Mouse (Mus musculus) midbrain, postnatal 0 days (tissue): ENCODE results near the gene Anks1. TPM values are rescaled to one million over a fixed set of nuclear protein-coding genes. Genes with fewer than 3 reads are reported as not detected.

Source experiments
- ATAC-seq: fragments of 200-750 bp; cut with Nextera tagmentation; 2 replicates; pipeline ENCODE4 v1.8.0; 2017; ENCODE audit warnings: moderate number of reproducible peaks, mild to moderate bottlenecking, moderate TSS enrichment, moderate library complexity; ENCODE audit not compliant: low FRiP score
- DNase-seq: peaks from one replicate; pipeline ENCODE4 v3.0.0-alpha.2; 2015; ENCODE audit warnings: low spot score
- H3K27ac ChIP-seq: fragments of 300-500 bp; sonication (generic); 2 replicates; pipeline ENCODE4 v1.5.1; 2014; ENCODE audit warnings: low read depth, mild to moderate bottlenecking, low read length, mixed read lengths
- H3K27me3 ChIP-seq: fragments of 300-500 bp; sonication (generic); 2 replicates; pipeline ENCODE4 v1.6.1; 2014; ENCODE audit warnings: low read length, control low read depth, mixed read lengths; ENCODE audit not compliant: insufficient read depth
- H3K36me3 ChIP-seq: fragments of 300-500 bp; sonication (generic); 2 replicates; pipeline ENCODE4 v1.6.1; 2014; ENCODE audit warnings: low read length, control low read depth, mixed read lengths; ENCODE audit not compliant: insufficient read depth
- H3K4me1 ChIP-seq: fragments of 300-500 bp; sonication (generic); 2 replicates; pipeline ENCODE4 v1.6.1; 2014; ENCODE audit warnings: mild to moderate bottlenecking, control low read depth, antibody characterized with exemption, low read length, mixed read lengths; ENCODE audit not compliant: insufficient read depth
- H3K4me2 ChIP-seq: fragments of 300-500 bp; sonication (generic); 2 replicates; pipeline ENCODE4 v1.6.1; 2014; ENCODE audit warnings: low read depth, mild to moderate bottlenecking, low read length, mixed read lengths; ENCODE audit not compliant: poor library complexity, severe bottlenecking
- H3K4me3 ChIP-seq: fragments of 300-500 bp; sonication (generic); 2 replicates; pipeline ENCODE4 v1.5.1; 2014; ENCODE audit warnings: low read depth, mild to moderate bottlenecking, low read length, moderate library complexity
- H3K9ac ChIP-seq: fragments of 300-500 bp; sonication (generic); replicated peaks from 2 replicates; pipeline ENCODE4 v1.6.1; 2014; ENCODE audit warnings: mild to moderate bottlenecking, low read length, moderate library complexity, mixed read lengths; ENCODE audit not compliant: poor library complexity, severe bottlenecking
- H3K9me3 ChIP-seq: fragments of 300-500 bp; sonication (generic); 2 replicates; pipeline ENCODE4 v1.6.1; 2016; ENCODE audit warnings: low read length, control low read depth
- CTCF ChIP-seq: IDR thresholded peaks from 2 replicates; pipeline ENCODE4 v1.5.1; 2016; ENCODE audit warnings: antibody characterized with exemption, mild to moderate bottlenecking
- WGBS: fragments of 180-500 bp; shearing (Covaris S2); extraction: QIAGEN DNeasy Blood & Tissue Kit; methylation state at CpG from one replicate; pipeline ENCODE4 v1.1.7; 2014; 5-methylcytosine and 5-hydroxymethylcytosine counted together
- polyA plus RNA-seq: library from polyadenylated mRNA; unstranded; fragments of >200 nt; fragmentation: Nextera tagmentation; extraction: Ambion mirVana; gene quantifications from 2 replicates; pipeline ENCODE4 v1.2.1, GENCODE M21; 2015
- total RNA-seq: library from RNA; depleted of rRNA; stranded (reverse); fragments of >200 nt; gene quantifications from 2 replicates; pipeline ENCODE4 v1.2.3, GENCODE M21; 2014

The Anks1 gene
- total and polyA plus RNA-seq, 2 experiments from 2014 or later: 44.1 to 109 TPM

- H3K9ac ChIP-seq: no peak overlapping the region
- peaks cover 13% of the 10 kb centered on the region; the same call in 1 of the 2 replicates for H3K4me1 ChIP-seq
- no peaks in the 10 kb centered on the region for H3K9me3 ChIP-seq
- H3K27ac ChIP-seq: peak overlapping the region; percentile 4; the same call in 1 of the 2 replicates
- no peak for DNase-seq
- 35% methylated on average over 11 of the region's 11 CpGs for WGBS
- H3K4me3 ChIP-seq: no peak overlapping the region
- no peak for ATAC-seq
- no peaks in the 10 kb centered on the region for H3K27me3 ChIP-seq
- H3K4me2 ChIP-seq: no peak overlapping the region
- H3K36me3 ChIP-seq: no peaks in the 10 kb centered on the region
- TF ChIP-seq CTCF: no peak
Measured at GRCm38 (mm10) chr17:28018776-28019175, 109.7 kb downstream of the Anks1 start.

GRCm38 (mm10) chr17:28019785-28020696 is 110.9 kb downstream of the Anks1 start:
- Histone ChIP-seq H3K4me2 (no peak overlapping the region), H3K4me3 (no peak overlapping the region), H3K9me3 (no peaks in the 10 kb centered on the region), H3K36me3 (no peaks in the 10 kb centered on the region), H3K27me3 (no peaks in the 10 kb centered on the region), H3K9ac (no peak overlapping the region), H3K4me1 (peaks cover 13% of the 10 kb centered on the region; the same call in 1 of the 2 replicates), H3K27ac (no peak overlapping the region)
- TF ChIP-seq CTCF: no peak
- 73% methylated on average over 20 of the region's 21 CpGs for WGBS
- DNase-seq (no peak), ATAC-seq (no peak)

GRCm38 (mm10) chr17:28021911-28022310 is 112.8 kb downstream of the Anks1 start:
- Histone ChIP-seq H3K4me2 (no peak overlapping the region), H3K4me3 (no peak overlapping the region)
- TF ChIP-seq CTCF: no peak

GRCm38 (mm10) chr17:28022854-28023655 is 113.9 kb downstream of the Anks1 start:
- DNase-seq: no peak
- peaks cover 14% of the 10 kb centered on the region for H3K4me1 ChIP-seq
- no peak for TF ChIP-seq CTCF

More at GRCm38 (mm10) chr17:28021911-28022310, 112.8 kb downstream of the Anks1 start:
- 49% methylated on average over 10 of the region's 10 CpGs for WGBS
- 0 out of 2 replicates have a peak, but pooled peaks have one; percentile 25 for ATAC-seq
- DNase-seq: peak; percentile 69
- H3K4me1 ChIP-seq: peaks cover 16% of the 10 kb centered on the region
- H3K27ac ChIP-seq: peak overlapping the region; percentile 68; the same call in 1 of the 2 replicates
- no peaks in the 10 kb centered on the region for H3K27me3 ChIP-seq
- no peaks in the 10 kb centered on the region for H3K36me3 ChIP-seq
- H3K9ac ChIP-seq: no peak overlapping the region
- H3K9me3 ChIP-seq: no peaks in the 10 kb centered on the region

GRCm38 (mm10) chr17:28025541-28025961 is 116.4 kb downstream of the Anks1 start:
- H3K27ac ChIP-seq: peak overlapping the region; percentile 38
- no peak overlapping the region; the same call in 1 of the 2 replicates for H3K9ac ChIP-seq
- H3K4me3 ChIP-seq: no peak overlapping the region
- no peak overlapping the region for H3K4me2 ChIP-seq
- no peak for ATAC-seq
- no peaks in the 10 kb centered on the region; the same call in 1 of the 2 replicates for H3K36me3 ChIP-seq
- H3K27me3 ChIP-seq: no peaks in the 10 kb centered on the region
- no peak for TF ChIP-seq CTCF
- 63% methylated on average over 5 of the region's 5 CpGs for WGBS
- H3K4me1 ChIP-seq: peaks cover 9% of the 10 kb centered on the region
- no peaks in the 10 kb centered on the region for H3K9me3 ChIP-seq
- DNase-seq: peak; percentile 38

More at GRCm38 (mm10) chr17:28022854-28023655, 113.9 kb downstream of the Anks1 start:
- H3K9me3 ChIP-seq: no peaks in the 10 kb centered on the region
- H3K9ac ChIP-seq: no peak overlapping the region
- WGBS: 76% methylated on average over 22 of the region's 22 CpGs
- no peaks in the 10 kb centered on the region for H3K27me3 ChIP-seq
- H3K4me2 ChIP-seq: no peak overlapping the region
- no peaks in the 10 kb centered on the region for H3K36me3 ChIP-seq
- no peak overlapping the region for H3K4me3 ChIP-seq
- ATAC-seq: no peak
- H3K27ac ChIP-seq: peak overlapping the region; percentile 68
